Mouse (Mus musculus): ENCODE results near the gene AW549877. TPM values are rescaled to one million over a fixed set of nuclear protein-coding genes. Genes with fewer than 3 reads are reported as not detected.

AW549877 gene
- polyA plus RNA-seq, 1 experiment from 2014 or later, result 37.5 TPM

DNA sequence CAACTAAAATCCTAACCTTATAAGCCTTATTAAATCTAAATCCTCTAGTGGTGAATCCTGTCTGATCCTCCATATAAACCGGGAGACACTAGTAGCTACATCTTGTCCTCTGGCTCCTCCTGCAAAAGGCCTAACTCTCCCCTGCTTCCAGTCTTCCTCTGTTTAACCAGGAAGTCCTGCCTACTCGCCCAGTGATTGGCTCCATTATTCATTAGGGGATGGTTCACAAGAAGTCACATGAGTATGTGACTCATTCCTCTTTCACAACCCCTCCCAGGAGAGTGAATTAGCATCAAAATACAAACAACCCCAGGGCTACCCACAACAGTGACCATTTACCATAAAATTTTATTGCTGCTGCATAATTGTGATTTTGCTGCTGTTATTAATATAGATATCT, 3.6 kb upstream of the AW549877 start:
- Histone ChIP-seq H3K4me1 (ENCODE audit: control insufficient read depth, insufficient read depth, low read length) (no peaks in the 10 kb centered on the region), H3K36me3 (ENCODE audit: control insufficient read depth, insufficient read depth, low read length) (no peaks in the 10 kb centered on the region), H3K27ac (replicated peaks; ENCODE audit: low read depth, low read length) (no peak overlapping the region), H3K4me2 (ENCODE audit: low read depth, severe bottlenecking) (no peak overlapping the region), H3K9me3 (ENCODE audit: control insufficient read depth, low read length) (no peaks in the 10 kb centered on the region), H3K4me3 (ENCODE audit: low read depth, low read length) (no peak overlapping the region), H3K9ac (ENCODE audit: low read length) (no peak overlapping the region), H3K27me3 (ENCODE audit: control insufficient read depth, insufficient read depth, low read length) (no peaks in the 10 kb centered on the region)
- no peak for ATAC-seq (ENCODE audit: insufficient number of reproducible peaks, low FRiP score, low TSS enrichment, low read depth)
- no peak for DNase-seq (ENCODE audit: low spot score)
- 70% methylated on average over 2 of the region's 2 CpGs for WGBS

DNA sequence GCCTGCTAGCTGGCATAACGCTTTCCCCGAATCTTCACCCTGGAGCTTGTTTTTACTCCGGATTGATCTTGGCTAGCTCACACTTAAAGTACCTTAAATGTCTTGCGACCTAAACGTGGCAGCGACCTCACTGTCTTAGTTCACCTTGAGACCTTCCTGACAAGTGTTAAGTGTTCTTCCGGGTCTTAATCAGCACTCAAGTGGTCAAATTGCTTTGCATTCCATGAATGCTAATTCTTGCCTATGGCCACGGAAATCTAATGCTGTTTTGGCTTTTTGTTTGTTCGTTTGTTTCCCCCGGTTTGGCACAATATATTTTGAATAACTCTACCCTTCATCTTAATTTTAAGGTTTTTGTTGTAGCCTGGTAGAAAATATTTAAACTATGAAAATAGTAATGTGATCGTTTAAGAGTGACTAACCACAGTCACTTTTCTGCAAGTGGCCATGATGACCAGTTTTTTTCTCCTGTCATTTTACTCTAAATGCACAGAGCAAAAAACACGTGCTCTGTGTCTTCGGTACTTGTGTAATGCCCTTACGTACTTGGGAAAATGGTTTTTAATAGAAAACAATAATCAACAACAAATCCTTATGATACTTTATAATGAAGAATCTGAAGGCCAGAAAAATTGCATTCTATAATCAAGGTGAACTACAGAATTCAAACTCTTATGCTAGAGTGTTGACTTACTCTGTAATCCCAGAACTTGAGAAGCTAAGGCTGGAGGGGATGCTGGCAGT, 895 bp upstream of the AW549877 start:
- no peak for DNase-seq (ENCODE audit: low spot score)
- no peaks in the 10 kb centered on the region for H3K9me3 ChIP-seq (ENCODE audit: control insufficient read depth, low read length)
- H3K27ac ChIP-seq (replicated peaks; ENCODE audit: low read depth, low read length), result peak overlapping the region; percentile 45; the same call in 1 of the 2 replicates
- H3K36me3 ChIP-seq (ENCODE audit: control insufficient read depth, insufficient read depth, low read length), result peaks cover 2% of the 10 kb centered on the region; the same call in 1 of the 2 replicates
- 23% methylated on average over 14 of the region's 14 CpGs for WGBS
- no peak; the same call in 1 of the 2 replicates for ATAC-seq (ENCODE audit: insufficient number of reproducible peaks, low FRiP score, low TSS enrichment, low read depth)
- peak overlapping the region; percentile 49 for H3K4me2 ChIP-seq (ENCODE audit: low read depth, severe bottlenecking)
- H3K4me1 ChIP-seq (ENCODE audit: control insufficient read depth, insufficient read depth, low read length), result no peaks in the 10 kb centered on the region
- peak overlapping the region; percentile 63 for H3K4me3 ChIP-seq (ENCODE audit: low read depth, low read length)
- H3K27me3 ChIP-seq (ENCODE audit: control insufficient read depth, insufficient read depth, low read length), result no peaks in the 10 kb centered on the region
- peak overlapping the region; percentile 44 for H3K9ac ChIP-seq (ENCODE audit: low read length)

DNA sequence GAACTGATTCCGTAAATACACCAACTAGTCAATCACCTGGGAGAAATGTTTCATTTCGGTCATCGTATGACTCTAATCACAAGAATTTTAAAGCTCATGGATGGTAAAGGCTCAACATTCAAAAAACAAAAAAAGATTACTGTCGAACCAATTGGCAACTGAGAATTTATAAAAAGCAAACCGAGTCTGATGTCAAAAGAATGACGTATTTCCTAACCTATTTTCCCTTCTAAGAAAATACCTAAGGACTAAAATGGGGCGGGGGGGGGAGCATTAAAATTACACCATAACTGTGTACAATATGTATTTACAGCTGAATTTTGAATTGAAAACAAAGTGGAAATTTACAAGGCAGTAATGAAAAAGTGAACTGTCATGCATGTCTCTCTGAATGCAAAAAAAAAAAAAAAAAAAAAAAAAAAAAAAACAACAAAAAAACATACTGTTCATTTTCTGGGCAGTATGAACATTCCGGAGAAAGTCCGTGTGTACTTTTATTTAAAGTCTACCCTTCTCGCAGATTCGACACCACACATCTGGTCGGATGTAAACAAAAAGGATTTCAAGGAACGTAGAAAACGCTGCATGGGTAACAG, 594 bp downstream of the AW549877 start:
- peak overlapping the region; percentile 85 for H3K9ac ChIP-seq (ENCODE audit: low read length)

DNA sequence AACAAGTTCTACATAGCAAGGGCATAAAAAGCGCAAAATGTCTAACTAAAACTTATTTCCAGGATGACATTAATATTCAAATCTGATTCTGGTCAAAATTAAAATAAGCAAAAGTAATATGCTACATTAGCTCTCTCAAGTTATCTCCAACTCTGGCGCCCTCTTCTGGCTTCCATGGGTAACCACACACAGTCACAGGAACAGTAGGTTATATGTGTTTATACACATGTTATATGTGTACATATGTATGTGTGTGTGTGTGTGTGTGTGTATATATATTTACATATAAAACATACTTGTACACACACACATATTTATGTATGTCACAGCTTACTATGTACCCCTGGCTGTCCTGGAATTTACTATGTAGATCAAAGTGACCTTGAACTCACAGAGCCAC, 7.6 kb downstream of the AW549877 start:
- no peak overlapping the region for H3K9ac ChIP-seq (ENCODE audit: low read length)
- peaks cover 7% of the 10 kb centered on the region; the same call in 1 of the 2 replicates for H3K36me3 ChIP-seq (ENCODE audit: control insufficient read depth, insufficient read depth, low read length)
- no peaks in the 10 kb centered on the region for H3K9me3 ChIP-seq (ENCODE audit: control insufficient read depth, low read length)
- no peak overlapping the region for H3K4me3 ChIP-seq (ENCODE audit: low read depth, low read length)
- 62% methylated on average over 2 of the region's 2 CpGs for WGBS
- H3K4me1 ChIP-seq (ENCODE audit: control insufficient read depth, insufficient read depth, low read length), result no peaks in the 10 kb centered on the region
- ATAC-seq (ENCODE audit: insufficient number of reproducible peaks, low FRiP score, low TSS enrichment, low read depth) (no peak), DNase-seq (ENCODE audit: low spot score) (peak; percentile 29)
- no peaks in the 10 kb centered on the region for H3K27me3 ChIP-seq (ENCODE audit: control insufficient read depth, insufficient read depth, low read length)
- no peak overlapping the region for H3K27ac ChIP-seq (replicated peaks; ENCODE audit: low read depth, low read length)
- no peak overlapping the region for H3K4me2 ChIP-seq (ENCODE audit: low read depth, severe bottlenecking)

More for the DNA sequence above, 594 bp downstream of the AW549877 start:
- ATAC-seq (ENCODE audit: insufficient number of reproducible peaks, low FRiP score, low TSS enrichment, low read depth) (no peak), DNase-seq (ENCODE audit: low spot score) (no peak)
- Histone ChIP-seq H3K4me2 (ENCODE audit: low read depth, severe bottlenecking) (peak overlapping the region; percentile 36), H3K27me3 (ENCODE audit: control insufficient read depth, insufficient read depth, low read length) (no peaks in the 10 kb centered on the region), H3K4me3 (ENCODE audit: low read depth, low read length) (peak overlapping the region; percentile 63), H3K36me3 (ENCODE audit: control insufficient read depth, insufficient read depth, low read length) (peaks cover 3% of the 10 kb centered on the region; the same call in 1 of the 2 replicates), H3K9me3 (ENCODE audit: control insufficient read depth, low read length) (no peaks in the 10 kb centered on the region), H3K27ac (replicated peaks; ENCODE audit: low read depth, low read length) (0 out of 2 replicates have a peak overlapping the region, but pooled peaks have one; percentile 66), H3K4me1 (ENCODE audit: control insufficient read depth, insufficient read depth, low read length) (no peaks in the 10 kb centered on the region)
- 27% methylated on average over 14 of the region's 14 CpGs for WGBS

DNA sequence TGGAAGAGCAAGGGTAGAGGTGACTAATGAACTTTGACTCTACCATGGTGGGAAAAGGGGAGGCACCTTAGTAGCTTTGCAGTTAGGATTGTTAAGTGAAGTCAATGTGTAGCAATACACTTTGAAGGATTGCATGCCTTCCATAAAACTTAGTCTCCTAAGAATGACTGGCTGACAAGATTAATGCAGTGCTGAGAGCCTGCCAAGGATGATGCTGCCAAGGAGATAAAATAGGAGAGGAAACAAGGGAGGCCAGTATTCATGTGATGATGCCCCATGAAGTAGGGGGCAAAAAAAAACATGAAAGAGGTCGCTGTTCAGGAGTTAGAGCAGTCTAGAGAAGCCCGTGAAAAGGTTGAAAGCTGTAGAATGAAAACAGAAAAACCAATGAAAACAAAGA, 10.7 kb downstream of the AW549877 start:
- Histone ChIP-seq H3K4me2 (ENCODE audit: low read depth, severe bottlenecking) (no peak overlapping the region), H3K4me1 (ENCODE audit: control insufficient read depth, insufficient read depth, low read length) (no peaks in the 10 kb centered on the region), H3K9ac (ENCODE audit: low read length) (no peak overlapping the region), H3K4me3 (ENCODE audit: low read depth, low read length) (no peak overlapping the region), H3K27ac (replicated peaks; ENCODE audit: low read depth, low read length) (no peak overlapping the region), H3K9me3 (ENCODE audit: control insufficient read depth, low read length) (no peaks in the 10 kb centered on the region), H3K27me3 (ENCODE audit: control insufficient read depth, insufficient read depth, low read length) (no peaks in the 10 kb centered on the region), H3K36me3 (ENCODE audit: control insufficient read depth, insufficient read depth, low read length) (peaks cover 4% of the 10 kb centered on the region; the same call in 1 of the 2 replicates)
- 90% methylated on average over 2 of the region's 2 CpGs for WGBS
- DNase-seq (ENCODE audit: low spot score) (no peak), ATAC-seq (ENCODE audit: insufficient number of reproducible peaks, low FRiP score, low TSS enrichment, low read depth) (no peak)

DNA sequence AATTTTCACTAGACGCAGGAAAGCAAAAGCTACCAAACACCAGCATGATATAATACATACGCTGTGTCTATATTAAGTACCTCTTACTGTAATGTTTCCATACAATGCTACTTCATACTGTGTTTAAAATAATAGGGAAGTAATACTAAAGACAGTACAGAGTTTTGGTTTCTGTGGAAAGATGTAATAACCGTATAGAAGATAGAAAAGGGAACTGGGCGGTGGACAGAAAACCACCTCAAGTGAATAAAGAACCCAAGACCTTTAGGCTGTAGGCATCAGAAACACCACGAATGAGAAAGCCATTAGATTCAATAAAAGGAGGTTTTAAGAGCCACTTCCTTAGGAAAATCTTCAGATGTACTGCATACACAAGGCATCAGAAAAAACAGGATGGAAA, 12.8 kb downstream of the AW549877 start:
- H3K27ac ChIP-seq (replicated peaks; ENCODE audit: low read depth, low read length), result no peak overlapping the region
- no peak overlapping the region for H3K4me2 ChIP-seq (ENCODE audit: low read depth, severe bottlenecking)
- no peaks in the 10 kb centered on the region for H3K27me3 ChIP-seq (ENCODE audit: control insufficient read depth, insufficient read depth, low read length)
- no peak overlapping the region for H3K4me3 ChIP-seq (ENCODE audit: low read depth, low read length)
- WGBS, result 91% methylated on average over 5 of the region's 5 CpGs
- ATAC-seq (ENCODE audit: insufficient number of reproducible peaks, low FRiP score, low TSS enrichment, low read depth) (no peak), DNase-seq (ENCODE audit: low spot score) (no peak)
- H3K9me3 ChIP-seq (ENCODE audit: control insufficient read depth, low read length), result no peaks in the 10 kb centered on the region
- H3K36me3 ChIP-seq (ENCODE audit: control insufficient read depth, insufficient read depth, low read length), result peaks cover 2% of the 10 kb centered on the region; the same call in 1 of the 2 replicates
- no peaks in the 10 kb centered on the region for H3K4me1 ChIP-seq (ENCODE audit: control insufficient read depth, insufficient read depth, low read length)
- no peak overlapping the region for H3K9ac ChIP-seq (ENCODE audit: low read length)

DNA sequence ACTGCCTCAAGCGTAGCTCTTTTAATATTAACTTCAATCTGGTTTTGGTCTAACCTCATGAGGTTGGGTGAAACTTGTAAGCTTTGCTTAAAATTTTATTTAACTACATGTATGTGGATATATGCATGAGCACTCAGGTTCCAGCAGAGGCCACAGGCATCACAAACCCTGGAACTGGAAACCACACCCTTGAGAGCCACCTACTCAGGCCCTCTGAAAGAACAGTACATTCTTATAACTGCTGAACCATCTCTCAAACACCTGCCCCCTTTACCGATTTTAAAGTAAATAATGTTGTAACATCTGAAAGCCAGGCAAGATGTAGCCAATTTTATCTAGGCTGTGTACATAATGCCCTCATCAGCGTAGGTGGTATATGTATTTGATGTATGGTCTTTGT, 15.7 kb downstream of the AW549877 start:
- Histone ChIP-seq H3K4me2 (ENCODE audit: low read depth, severe bottlenecking) (peak overlapping the region; percentile 60; the same call in 1 of the 2 replicates), H3K27ac (replicated peaks; ENCODE audit: low read depth, low read length) (no peak overlapping the region), H3K27me3 (ENCODE audit: control insufficient read depth, insufficient read depth, low read length) (no peaks in the 10 kb centered on the region), H3K4me3 (ENCODE audit: low read depth, low read length) (no peak overlapping the region), H3K9ac (ENCODE audit: low read length) (no peak overlapping the region), H3K4me1 (ENCODE audit: control insufficient read depth, insufficient read depth, low read length) (no peaks in the 10 kb centered on the region), H3K36me3 (ENCODE audit: control insufficient read depth, insufficient read depth, low read length) (no peaks in the 10 kb centered on the region; the same call in 1 of the 2 replicates), H3K9me3 (ENCODE audit: control insufficient read depth, low read length) (no peaks in the 10 kb centered on the region)
- DNase-seq (ENCODE audit: low spot score) (peak; percentile 25), ATAC-seq (ENCODE audit: insufficient number of reproducible peaks, low FRiP score, low TSS enrichment, low read depth) (no peak)
- 92% methylated on average over 3 of the region's 3 CpGs for WGBS

DNA sequence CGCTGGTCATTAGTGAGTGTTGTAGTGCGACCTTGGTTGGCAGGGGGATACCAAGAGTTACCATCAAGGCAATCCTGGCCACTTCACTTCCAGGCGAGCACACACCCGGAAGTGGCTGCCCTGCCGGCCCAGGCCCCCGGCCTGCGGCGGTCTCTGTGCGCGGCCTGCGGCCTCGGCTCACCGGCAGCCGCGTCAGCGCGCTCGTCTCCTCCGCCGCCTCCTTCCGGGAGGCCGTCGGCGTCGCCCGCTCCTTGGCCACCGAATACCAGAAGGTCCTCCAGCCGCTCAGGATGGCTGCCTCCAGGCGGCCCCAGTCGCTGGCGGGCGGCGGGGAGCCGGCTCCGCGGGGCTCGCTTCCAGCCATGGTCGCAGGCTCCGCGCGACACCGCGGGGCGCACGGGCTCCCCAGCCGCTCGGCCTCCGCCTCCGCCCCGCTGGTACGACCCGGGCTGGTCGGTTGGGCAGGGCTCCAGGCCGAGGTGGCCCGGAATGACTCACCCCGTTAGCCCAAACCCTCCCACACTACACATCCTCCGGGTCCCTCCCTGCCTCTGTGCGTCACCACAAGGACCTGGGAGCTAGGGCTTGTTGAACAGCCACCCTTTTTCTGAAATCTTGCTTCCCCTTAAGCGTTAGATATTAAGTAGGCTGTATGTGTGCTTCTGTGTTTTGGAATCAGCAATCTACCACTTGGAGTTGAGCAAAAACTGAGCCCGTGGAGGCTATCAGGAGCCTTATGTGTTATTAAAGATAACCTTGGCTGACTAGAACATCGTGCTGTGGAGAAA, 16.3 kb downstream of the AW549877 start, which contains the start of gene Fbxo4:
Gene Fbxo4, minus strand, starts transcription at position 513 of the 788 bp plus-strand sequence.
- ATAC-seq (ENCODE audit: insufficient number of reproducible peaks, low FRiP score, low TSS enrichment, low read depth), result peak; percentile 93
- peak within 1 kb of the TSS; percentile 59 for H3K4me3 ChIP-seq (ENCODE audit: low read depth, low read length)
- H3K4me2 ChIP-seq (ENCODE audit: low read depth, severe bottlenecking), result peak within 1 kb of the TSS; percentile 60
- no peaks in the 10 kb centered on the region for H3K27me3 ChIP-seq (ENCODE audit: control insufficient read depth, insufficient read depth, low read length)
- peak within 1 kb of the TSS; percentile 87 for H3K9ac ChIP-seq (ENCODE audit: low read length)
- H3K36me3 ChIP-seq (ENCODE audit: control insufficient read depth, insufficient read depth, low read length), result no peaks in the 10 kb centered on the region
- no peaks in the 10 kb centered on the region for H3K9me3 ChIP-seq (ENCODE audit: control insufficient read depth, low read length)
- WGBS, result 2% methylated on average over 60 of the region's 61 CpGs
- DNase-seq (ENCODE audit: low spot score), result peak; percentile 77
- peak within 1 kb of the TSS; percentile 80 for H3K27ac ChIP-seq (replicated peaks; ENCODE audit: low read depth, low read length)
- no peaks in the 10 kb centered on the region for H3K4me1 ChIP-seq (ENCODE audit: control insufficient read depth, insufficient read depth, low read length)
